Mouse (Mus musculus) erythroblast, embryonic 14.5 days (primary cell): ENCODE results near the gene Ddx31. TPM values are rescaled to one million over a fixed set of nuclear protein-coding genes. Genes with fewer than 3 reads are reported as not detected.

Experiments
- H3K27me3 ChIP-seq: 2 replicates; pipeline ENCODE4 v1.6.1; 2012; ENCODE audit warnings: inconsistent platforms; ENCODE audit not compliant: control insufficient read depth
- H3K36me3 ChIP-seq: 2 replicates; pipeline ENCODE4 v1.6.1; 2012; ENCODE audit warnings: mild to moderate bottlenecking, inconsistent platforms; ENCODE audit not compliant: control insufficient read depth
- H3K4me1 ChIP-seq: 2 replicates; pipeline ENCODE4 v1.6.1; 2012; ENCODE audit warnings: inconsistent platforms; ENCODE audit not compliant: control insufficient read depth
- H3K4me3 ChIP-seq: replicated peaks from 2 replicates; pipeline ENCODE3; 2012; ENCODE audit warnings: moderate library complexity, mild to moderate bottlenecking, inconsistent platforms
- H3K9me3 ChIP-seq: 2 replicates; pipeline ENCODE4 v1.6.1; 2012; ENCODE audit warnings: low read length, inconsistent platforms, mixed read lengths; ENCODE audit not compliant: control insufficient read depth
- GATA1 ChIP-seq: IDR thresholded peaks from 2 replicates; pipeline ENCODE4 v1.6.1; 2012; ENCODE audit warnings: low read length, inconsistent platforms, mixed read lengths
- TAL1 ChIP-seq: IDR thresholded peaks from 3 replicates; pipeline ENCODE4 v1.6.1; 2012; ENCODE audit warnings: low read length, inconsistent platforms, mixed read lengths
- polyA plus RNA-seq: library from polyadenylated mRNA; stranded (reverse); fragments of >175 nt; gene quantifications from 2 replicates; pipeline ENCODE4 v1.2.3, GENCODE M21; 2012

The Ddx31 gene
- polyA plus RNA-seq, 1 experiment, result 0.14 TPM

GRCm38 (mm10) chr2:28943666-28944516 is 103.7 kb downstream of the Ddx31 start:
- Histone ChIP-seq H3K27me3 (peaks cover 2% of the 10 kb centered on the region), H3K4me3 (no peak overlapping the region), H3K9me3 (no peaks in the 10 kb centered on the region), H3K36me3 (no peaks in the 10 kb centered on the region), H3K4me1 (no peaks in the 10 kb centered on the region)
- TF ChIP-seq TAL1 (no peak), GATA1 (no peak)

- H3K27me3 ChIP-seq, result no peaks in the 10 kb centered on the region
- TF ChIP-seq TAL1 (no peak), GATA1 (no peak)
- H3K36me3 ChIP-seq, result no peaks in the 10 kb centered on the region
- no peaks in the 10 kb centered on the region for H3K4me1 ChIP-seq
- no peak overlapping the region for H3K4me3 ChIP-seq
- H3K9me3 ChIP-seq, result no peaks in the 10 kb centered on the region
Measured at GRCm38 (mm10) chr2:28945388-28945787, 105.2 kb downstream of the Ddx31 start.

- H3K4me1 ChIP-seq, result no peaks in the 10 kb centered on the region
- H3K4me3 ChIP-seq, result no peak overlapping the region
- no peak for TF ChIP-seq GATA1
- TF ChIP-seq TAL1, result no peak
- H3K36me3 ChIP-seq, result no peaks in the 10 kb centered on the region
- no peaks in the 10 kb centered on the region for H3K27me3 ChIP-seq
- H3K9me3 ChIP-seq, result no peaks in the 10 kb centered on the region
Measured at GRCm38 (mm10) chr2:28946312-28946711, 106.1 kb downstream of the Ddx31 start.

GRCm38 (mm10) chr2:28952981-28953380 is 112.8 kb downstream of the Ddx31 start:
- H3K27me3 ChIP-seq, result no peaks in the 10 kb centered on the region
- no peaks in the 10 kb centered on the region for H3K4me1 ChIP-seq
- no peaks in the 10 kb centered on the region for H3K36me3 ChIP-seq
- TF ChIP-seq TAL1, result no peak
- TF ChIP-seq GATA1, result no peak
- H3K4me3 ChIP-seq, result no peak overlapping the region
- H3K9me3 ChIP-seq, result no peaks in the 10 kb centered on the region

GRCm38 (mm10) chr2:28954595-28954994 is 114.4 kb downstream of the Ddx31 start:
- no peak overlapping the region for H3K4me3 ChIP-seq
- H3K36me3 ChIP-seq, result no peaks in the 10 kb centered on the region
- no peaks in the 10 kb centered on the region for H3K4me1 ChIP-seq
- TF ChIP-seq GATA1, result no peak
- TF ChIP-seq TAL1, result no peak
- no peaks in the 10 kb centered on the region for H3K9me3 ChIP-seq
- H3K27me3 ChIP-seq, result no peaks in the 10 kb centered on the region

Other genes starting within 250 kb of the Ddx31 start
- gene Gfi1b, start 218.4 kb upstream of the Ddx31 start, polyA plus RNA-seq, result 35.4 and 47.5 TPM in 2 replicates
- 0.56 and 0.79 TPM in 2 replicates for gene Tsc1, start 199.2 kb upstream of the Ddx31 start, polyA plus RNA-seq
- gene Spaca9, start 140.7 kb upstream of the Ddx31 start, polyA plus RNA-seq, result not detected in 2 replicates
- not detected in 2 replicates for gene Ak8, start 140.2 kb upstream of the Ddx31 start, polyA plus RNA-seq
- 0.41 and 0.79 TPM in 2 replicates for gene Gtf3c4, start within 50 bp of the Ddx31 start, polyA plus RNA-seq
- gene Barhl1, start 76.3 kb downstream of the Ddx31 start, polyA plus RNA-seq, result not detected in 2 replicates
- gene Cfap77, start 214.7 kb downstream of the Ddx31 start, polyA plus RNA-seq, result not detected in 2 replicates
- 0.28 and 0.34 TPM in 2 replicates for gene Ttf1, start 219.9 kb downstream of the Ddx31 start, polyA plus RNA-seq